Mouse (Mus musculus) neural tube, embryonic 11.5 days (tissue): ENCODE measurements at regions not wholly inside any gene's neighbourhood (a gene's known extent, or its start where the extent isn't known, plus 50 kb on each side); places are given as distances from the start of the nearest gene placed in this dataset.

Experiments
- ATAC-seq: fragments of 200-750 bp; cut with Nextera tagmentation; 2 replicates; pipeline ENCODE4 v1.8.0; 2017; ENCODE audit warnings: moderate number of reproducible peaks, mild to moderate bottlenecking, moderate TSS enrichment, moderate library complexity; ENCODE audit not compliant: insufficient read depth, low FRiP score, low TSS enrichment
- DNase-seq: peaks from one replicate; pipeline ENCODE4 v3.0.0-alpha.2; 2015; ENCODE audit warnings: low spot score
- H3K27ac ChIP-seq: fragments of 300-500 bp; sonication (generic); 2 replicates; pipeline ENCODE4 v1.5.1; 2014; ENCODE audit warnings: low read depth, mild to moderate bottlenecking, low read length
- H3K27me3 ChIP-seq: fragments of 300-500 bp; sonication (generic); 2 replicates; pipeline ENCODE4 v1.6.1; 2014; ENCODE audit warnings: mild to moderate bottlenecking, low read length, mixed read lengths; ENCODE audit not compliant: control insufficient read depth, insufficient read depth
- H3K36me3 ChIP-seq: fragments of 300-500 bp; sonication (generic); 2 replicates; pipeline ENCODE4 v1.6.1; 2014; ENCODE audit warnings: mild to moderate bottlenecking, low read length, moderate library complexity, mixed read lengths; ENCODE audit not compliant: control insufficient read depth, insufficient read depth
- H3K4me1 ChIP-seq: fragments of 300-500 bp; sonication (generic); 2 replicates; pipeline ENCODE4 v1.6.1; 2014; ENCODE audit warnings: low read length, mixed read lengths; ENCODE audit not compliant: control insufficient read depth, insufficient read depth
- H3K4me2 ChIP-seq: fragments of 300-500 bp; sonication (generic); 2 replicates; pipeline ENCODE4 v1.6.1; 2014; ENCODE audit warnings: low read depth, mild to moderate bottlenecking, moderate library complexity
- H3K4me3 ChIP-seq: fragments of 300-500 bp; sonication (generic); 2 replicates; pipeline ENCODE4 v1.5.1; 2014; ENCODE audit warnings: low read depth, low read length
- H3K9ac ChIP-seq: fragments of 300-500 bp; sonication (generic); 2 replicates; pipeline ENCODE4 v1.6.1; 2014; ENCODE audit warnings: mild to moderate bottlenecking, low read length
- H3K9me3 ChIP-seq: fragments of 300-500 bp; sonication (generic); 2 replicates; pipeline ENCODE4 v1.6.1; 2016; ENCODE audit warnings: low read length; ENCODE audit not compliant: control insufficient read depth
- WGBS: fragments of 180-500 bp; shearing (Covaris S2); extraction: QIAGEN DNeasy Blood & Tissue Kit; methylation state at CpG from one replicate; pipeline ENCODE4 v1.1.7; 2014; 5-methylcytosine and 5-hydroxymethylcytosine counted together

DNA sequence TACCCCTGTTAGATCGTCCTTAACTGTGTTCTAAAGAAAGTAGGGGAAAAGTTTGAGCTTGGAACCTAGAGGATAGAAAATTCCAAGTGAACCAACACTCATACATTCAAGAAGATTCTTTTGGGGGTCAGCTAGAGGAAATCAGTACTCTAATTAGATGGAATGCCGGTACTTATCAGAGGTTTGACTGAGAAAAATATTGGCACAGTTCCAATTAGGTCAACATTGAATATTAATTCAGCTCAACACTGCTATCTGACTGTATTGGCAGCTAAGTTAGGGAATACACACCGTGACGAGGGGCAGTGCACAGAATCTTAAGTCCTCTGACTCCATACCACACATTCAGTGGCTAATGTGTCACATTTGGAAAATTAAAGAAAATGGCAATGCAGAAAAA is 759.5 kb upstream of the 2610301B20Rik start:
- H3K4me3 ChIP-seq, result no peak overlapping the region
- no peaks in the 10 kb centered on the region for H3K9me3 ChIP-seq
- ATAC-seq (no peak), DNase-seq (no peak)
- WGBS, result 81% methylated on average over 4 of the region's 4 CpGs
- no peaks in the 10 kb centered on the region for H3K4me1 ChIP-seq
- no peaks in the 10 kb centered on the region for H3K36me3 ChIP-seq
- no peaks in the 10 kb centered on the region for H3K27me3 ChIP-seq
- H3K9ac ChIP-seq, result no peak overlapping the region
- H3K4me2 ChIP-seq, result no peak overlapping the region
- no peak overlapping the region for H3K27ac ChIP-seq

DNA sequence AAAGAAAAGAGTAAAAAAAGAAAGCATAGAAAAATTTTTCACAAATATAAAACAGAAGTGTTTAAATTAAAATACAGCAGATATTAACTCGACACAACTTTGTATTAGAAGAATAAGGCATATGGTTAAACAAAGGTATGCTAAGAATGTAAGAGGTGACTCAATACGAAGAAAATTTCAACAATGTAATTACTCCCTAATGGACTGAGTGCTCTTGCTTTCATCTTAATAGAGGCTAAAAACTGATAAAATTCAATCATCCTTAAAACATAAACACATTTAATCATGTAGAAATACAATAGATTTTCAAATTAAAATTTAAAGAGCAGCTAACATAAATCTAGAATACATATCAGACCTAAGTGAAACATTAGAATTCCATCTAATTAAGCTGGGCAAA is 756.3 kb upstream of the 2610301B20Rik start:
- Histone ChIP-seq H3K9me3 (no peaks in the 10 kb centered on the region), H3K36me3 (no peaks in the 10 kb centered on the region), H3K9ac (no peak overlapping the region), H3K27me3 (no peaks in the 10 kb centered on the region), H3K4me2 (no peak overlapping the region), H3K4me1 (no peaks in the 10 kb centered on the region), H3K4me3 (no peak overlapping the region), H3K27ac (no peak overlapping the region)
- DNase-seq (no peak), ATAC-seq (no peak)
- 74% methylated on average over 2 of the region's 2 CpGs for WGBS

DNA sequence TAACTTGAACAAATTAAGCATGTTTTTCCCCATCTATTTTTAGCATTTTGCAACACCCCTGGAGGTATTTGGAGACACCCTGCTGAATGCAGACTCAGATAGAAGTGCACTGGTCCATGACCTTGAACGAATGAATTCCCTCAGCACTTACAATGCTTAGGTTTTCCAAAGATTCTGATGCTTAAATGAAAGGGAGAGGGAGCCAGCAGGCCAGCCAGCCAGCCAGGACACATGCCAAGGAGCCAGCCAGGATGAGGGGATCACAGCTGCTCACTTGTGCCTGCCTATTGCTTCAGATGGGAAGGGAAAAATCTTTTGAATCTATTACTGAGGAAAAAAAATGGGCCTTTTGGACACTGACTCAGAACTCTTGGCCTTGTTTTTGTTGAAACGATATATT is 750.0 kb upstream of the 2610301B20Rik start:
- 76% methylated on average over 2 of the region's 2 CpGs for WGBS
- Histone ChIP-seq H3K4me2 (no peak overlapping the region), H3K27me3 (no peaks in the 10 kb centered on the region), H3K4me3 (no peak overlapping the region), H3K9me3 (no peaks in the 10 kb centered on the region), H3K9ac (no peak overlapping the region), H3K27ac (no peak overlapping the region), H3K36me3 (no peaks in the 10 kb centered on the region), H3K4me1 (no peaks in the 10 kb centered on the region)
- ATAC-seq (no peak), DNase-seq (no peak)

- no peak overlapping the region for H3K9ac ChIP-seq
- H3K4me1 ChIP-seq, result no peaks in the 10 kb centered on the region
- H3K27me3 ChIP-seq, result no peaks in the 10 kb centered on the region
- no peak overlapping the region for H3K4me3 ChIP-seq
- H3K27ac ChIP-seq, result no peak overlapping the region
- DNase-seq (no peak), ATAC-seq (no peak)
- no peak overlapping the region for H3K4me2 ChIP-seq
- no peaks in the 10 kb centered on the region for H3K36me3 ChIP-seq
- WGBS, result 73% methylated on average over 6 of the region's 6 CpGs
- H3K9me3 ChIP-seq, result no peaks in the 10 kb centered on the region
Observed at GRCm38 (mm10) chr4:10141238-10141934, 732.9 kb upstream of the 2610301B20Rik start.

- H3K4me2 ChIP-seq, result no peak overlapping the region
Observed at GRCm38 (mm10) chr4:10149911-10150310, 724.4 kb upstream of the 2610301B20Rik start.

GRCm38 (mm10) chr4:10150501-10150900 is 723.8 kb upstream of the 2610301B20Rik start:
- no peak overlapping the region for H3K27ac ChIP-seq
- DNase-seq (peak; percentile 13), ATAC-seq (peak; percentile 31; the same call in 1 of the 2 replicates)
- no peak overlapping the region for H3K4me2 ChIP-seq
- no peaks in the 10 kb centered on the region for H3K9me3 ChIP-seq
- no peaks in the 10 kb centered on the region for H3K36me3 ChIP-seq
- no peaks in the 10 kb centered on the region for H3K27me3 ChIP-seq
- H3K4me3 ChIP-seq, result no peak overlapping the region
- 23% methylated on average over 2 of the region's 2 CpGs for WGBS
- no peak overlapping the region for H3K9ac ChIP-seq
- H3K4me1 ChIP-seq, result no peaks in the 10 kb centered on the region

More at GRCm38 (mm10) chr4:10149911-10150310, 724.4 kb upstream of the 2610301B20Rik start:
- DNase-seq (no peak), ATAC-seq (no peak)
- H3K27me3 ChIP-seq, result no peaks in the 10 kb centered on the region
- H3K4me1 ChIP-seq, result no peaks in the 10 kb centered on the region
- H3K27ac ChIP-seq, result no peak overlapping the region
- 87% methylated on average over 2 of the region's 2 CpGs for WGBS
- no peaks in the 10 kb centered on the region for H3K36me3 ChIP-seq
- H3K9ac ChIP-seq, result no peak overlapping the region
- no peak overlapping the region for H3K4me3 ChIP-seq
- H3K9me3 ChIP-seq, result no peaks in the 10 kb centered on the region

- WGBS, result 90% methylated on average over 5 of the region's 5 CpGs
- H3K27ac ChIP-seq, result no peak overlapping the region
Observed at GRCm38 (mm10) chr4:10155705-10156390, 718.5 kb upstream of the 2610301B20Rik start.

GRCm38 (mm10) chr4:10189896-10190295 is 684.4 kb upstream of the 2610301B20Rik start:
- Histone ChIP-seq H3K4me3 (no peak overlapping the region), H3K27ac (no peak overlapping the region), H3K9me3 (no peaks in the 10 kb centered on the region), H3K4me2 (no peak overlapping the region), H3K9ac (no peak overlapping the region), H3K4me1 (no peaks in the 10 kb centered on the region), H3K27me3 (no peaks in the 10 kb centered on the region), H3K36me3 (no peaks in the 10 kb centered on the region)
- 85% methylated on average over 3 of the region's 3 CpGs for WGBS
- DNase-seq (no peak), ATAC-seq (no peak)

More at GRCm38 (mm10) chr4:10155705-10156390, 718.5 kb upstream of the 2610301B20Rik start:
- H3K9ac ChIP-seq, result no peak overlapping the region
- no peaks in the 10 kb centered on the region for H3K27me3 ChIP-seq
- H3K9me3 ChIP-seq, result no peaks in the 10 kb centered on the region
- no peak for DNase-seq
- ATAC-seq, result no peak
- no peak overlapping the region for H3K4me3 ChIP-seq
- no peak overlapping the region for H3K4me2 ChIP-seq
- H3K36me3 ChIP-seq, result no peaks in the 10 kb centered on the region
- H3K4me1 ChIP-seq, result no peaks in the 10 kb centered on the region
